Mouse (Mus musculus): ENCODE data around the gene Cmtm5. TPM values are rescaled to one million over a fixed set of nuclear protein-coding genes. Genes with fewer than 3 reads are reported as not detected.
A peak's percentile ranks its signal among the peaks of the same experiment; 100 is the strongest.
"Not testable (repeated sequence)": the region's sequence is repeated elsewhere in the genome, so short reads cannot be mapped to it uniquely, and the experiment has no call there.

Gene Cmtm5
- polyA plus RNA-seq, 1 experiment from 2014 or later, result 3.2 TPM

- Histone ChIP-seq H3K27me3 (ENCODE audit: control insufficient read depth, insufficient read depth, low read length) (no peaks in the 10 kb centered on the region), H3K27ac (replicated peaks; ENCODE audit: low read depth, low read length) (no peak overlapping the region), H3K4me1 (ENCODE audit: control insufficient read depth, insufficient read depth, low read length) (0 out of 2 replicates have a peak, but pooled peaks cover 3% of the 10 kb centered on the region), H3K4me3 (ENCODE audit: low read depth, low read length) (no peak overlapping the region), H3K9me3 (ENCODE audit: control insufficient read depth, low read length) (no peaks in the 10 kb centered on the region), H3K4me2 (ENCODE audit: low read depth, severe bottlenecking) (no peak overlapping the region), H3K36me3 (ENCODE audit: control insufficient read depth, insufficient read depth, low read length) (no peaks in the 10 kb centered on the region), H3K9ac (ENCODE audit: low read length) (no peak overlapping the region)
- DNase-seq (ENCODE audit: low spot score), result peak; percentile 76
- no peak; the same call in 1 of the 2 replicates for ATAC-seq (ENCODE audit: insufficient number of reproducible peaks, low FRiP score, low TSS enrichment, low read depth)
- 48% methylated on average over 12 of the region's 12 CpGs for WGBS
Observed at GRCm38 (mm10) chr14:54939434-54940175, 3.5 kb downstream of the Cmtm5 start.

DNA sequence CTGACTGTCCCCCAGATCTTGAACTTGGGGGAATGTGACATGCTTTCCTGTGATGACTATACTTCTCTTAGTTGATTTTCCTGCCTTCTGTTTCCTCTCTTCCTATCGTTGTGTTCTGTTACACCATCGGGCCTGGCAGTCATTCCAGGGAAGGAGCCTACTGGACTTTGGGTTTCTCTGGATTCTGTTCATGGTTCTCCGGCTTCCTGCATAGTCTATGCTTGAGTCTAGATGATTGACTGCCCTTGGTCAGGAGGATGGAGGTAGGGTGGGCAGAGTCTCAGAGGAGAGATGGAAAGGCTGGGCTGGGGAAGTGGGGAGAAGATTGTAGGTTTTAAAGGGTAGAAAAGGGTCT, 4.1 kb downstream of the Cmtm5 start:
- 77% methylated on average over 3 of the region's 3 CpGs for WGBS
- Histone ChIP-seq H3K36me3 (ENCODE audit: control insufficient read depth, insufficient read depth, low read length) (no peaks in the 10 kb centered on the region), H3K9ac (ENCODE audit: low read length) (no peak overlapping the region), H3K4me1 (ENCODE audit: control insufficient read depth, insufficient read depth, low read length) (0 out of 2 replicates have a peak, but pooled peaks cover 3% of the 10 kb centered on the region), H3K27me3 (ENCODE audit: control insufficient read depth, insufficient read depth, low read length) (no peaks in the 10 kb centered on the region), H3K27ac (replicated peaks; ENCODE audit: low read depth, low read length) (no peak overlapping the region), H3K4me3 (ENCODE audit: low read depth, low read length) (no peak overlapping the region), H3K9me3 (ENCODE audit: control insufficient read depth, low read length) (no peaks in the 10 kb centered on the region), H3K4me2 (ENCODE audit: low read depth, severe bottlenecking) (no peak overlapping the region)
- no peak for ATAC-seq (ENCODE audit: insufficient number of reproducible peaks, low FRiP score, low TSS enrichment, low read depth)
- DNase-seq (ENCODE audit: low spot score), result no peak

DNA sequence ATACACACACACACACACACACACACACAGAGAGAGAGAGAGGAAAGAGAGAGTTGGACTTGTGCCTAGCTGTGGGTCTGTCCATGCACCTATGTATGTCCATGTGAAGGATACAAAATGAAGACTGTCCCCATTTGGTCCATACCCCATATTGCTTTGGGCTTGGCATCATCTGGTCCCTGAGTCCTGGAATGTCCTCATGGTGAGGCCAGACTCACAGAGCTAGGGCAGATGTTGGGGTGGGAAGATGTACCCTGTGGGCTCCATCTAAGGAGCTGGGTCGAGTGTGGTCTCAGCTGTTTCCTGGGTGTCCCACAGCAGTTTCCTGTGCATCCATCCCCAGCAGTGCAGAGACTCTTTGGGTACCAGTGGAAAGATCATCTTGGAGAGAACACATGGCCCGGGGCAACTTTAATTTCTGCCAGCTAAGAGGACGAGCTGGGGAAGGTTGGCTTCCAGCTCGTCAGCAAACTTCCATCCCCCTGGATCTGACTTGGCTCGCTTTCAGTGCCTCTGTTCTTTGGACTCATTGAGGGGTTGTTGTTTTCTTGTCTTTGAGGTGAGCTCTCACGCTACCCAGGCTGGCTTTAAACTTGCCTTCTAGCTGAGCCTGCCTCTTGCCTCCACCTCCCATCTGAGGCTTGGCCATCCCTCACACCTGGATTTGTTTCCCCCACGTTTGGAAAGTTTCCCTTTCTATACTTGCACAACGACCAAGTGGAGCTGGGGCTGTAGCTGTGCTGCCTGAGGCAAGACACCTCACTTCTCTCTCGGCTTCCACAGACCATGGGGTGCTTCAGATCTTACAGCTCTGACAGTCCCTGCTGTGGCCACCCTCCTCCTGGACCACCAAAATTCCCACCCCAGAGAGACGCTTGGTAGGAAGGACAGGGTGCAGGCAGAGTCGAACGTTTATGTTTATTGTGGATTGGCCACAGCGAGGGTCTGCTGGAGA, 5.2 kb downstream of the Cmtm5 start:
- H3K27ac ChIP-seq (replicated peaks; ENCODE audit: low read depth, low read length), result no peak overlapping the region
- WGBS, result 62% methylated on average over 13 of the region's 13 CpGs
- no peaks in the 10 kb centered on the region for H3K27me3 ChIP-seq (ENCODE audit: control insufficient read depth, insufficient read depth, low read length)
- H3K9me3 ChIP-seq (ENCODE audit: control insufficient read depth, low read length), result no peaks in the 10 kb centered on the region
- no peaks in the 10 kb centered on the region for H3K36me3 ChIP-seq (ENCODE audit: control insufficient read depth, insufficient read depth, low read length)
- H3K4me2 ChIP-seq (ENCODE audit: low read depth, severe bottlenecking), result no peak overlapping the region
- ATAC-seq (ENCODE audit: insufficient number of reproducible peaks, low FRiP score, low TSS enrichment, low read depth), result no peak
- H3K4me3 ChIP-seq (ENCODE audit: low read depth, low read length), result no peak overlapping the region
- no peak for DNase-seq (ENCODE audit: low spot score)
- H3K4me1 ChIP-seq (ENCODE audit: control insufficient read depth, insufficient read depth, low read length), result 0 out of 2 replicates have a peak, but pooled peaks cover 3% of the 10 kb centered on the region
- H3K9ac ChIP-seq (ENCODE audit: low read length), result no peak overlapping the region

DNA sequence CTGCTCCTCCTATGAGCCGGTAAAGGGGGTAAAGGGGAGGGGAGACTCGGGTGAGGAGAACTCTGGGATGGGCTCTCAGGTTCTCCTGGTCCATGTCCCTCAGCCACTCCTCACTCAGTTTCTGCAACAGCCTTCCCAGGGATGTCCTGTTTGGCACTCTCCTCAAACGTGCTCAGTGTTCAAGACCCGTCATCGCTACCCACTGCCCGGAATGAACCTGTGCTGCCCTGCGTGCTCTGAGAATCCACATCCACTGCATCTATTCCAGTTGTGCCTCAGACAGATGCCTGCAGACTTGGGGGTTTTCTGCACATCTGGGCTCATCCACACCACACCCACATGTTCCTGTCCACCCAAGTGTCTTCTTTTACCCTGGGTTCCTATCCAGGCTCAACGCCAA, 6.4 kb downstream of the Cmtm5 start:
- H3K4me2 ChIP-seq (ENCODE audit: low read depth, severe bottlenecking), result no peak overlapping the region
- DNase-seq (ENCODE audit: low spot score) (no peak), ATAC-seq (ENCODE audit: insufficient number of reproducible peaks, low FRiP score, low TSS enrichment, low read depth) (no peak)
- 91% methylated on average over 8 of the region's 8 CpGs for WGBS
- no peaks in the 10 kb centered on the region for H3K36me3 ChIP-seq (ENCODE audit: control insufficient read depth, insufficient read depth, low read length)
- no peak overlapping the region for H3K27ac ChIP-seq (replicated peaks; ENCODE audit: low read depth, low read length)
- H3K9ac ChIP-seq (ENCODE audit: low read length), result no peak overlapping the region
- H3K4me3 ChIP-seq (ENCODE audit: low read depth, low read length), result no peak overlapping the region
- H3K9me3 ChIP-seq (ENCODE audit: control insufficient read depth, low read length), result no peaks in the 10 kb centered on the region
- H3K27me3 ChIP-seq (ENCODE audit: control insufficient read depth, insufficient read depth, low read length), result no peaks in the 10 kb centered on the region
- no peaks in the 10 kb centered on the region for H3K4me1 ChIP-seq (ENCODE audit: control insufficient read depth, insufficient read depth, low read length)

DNA sequence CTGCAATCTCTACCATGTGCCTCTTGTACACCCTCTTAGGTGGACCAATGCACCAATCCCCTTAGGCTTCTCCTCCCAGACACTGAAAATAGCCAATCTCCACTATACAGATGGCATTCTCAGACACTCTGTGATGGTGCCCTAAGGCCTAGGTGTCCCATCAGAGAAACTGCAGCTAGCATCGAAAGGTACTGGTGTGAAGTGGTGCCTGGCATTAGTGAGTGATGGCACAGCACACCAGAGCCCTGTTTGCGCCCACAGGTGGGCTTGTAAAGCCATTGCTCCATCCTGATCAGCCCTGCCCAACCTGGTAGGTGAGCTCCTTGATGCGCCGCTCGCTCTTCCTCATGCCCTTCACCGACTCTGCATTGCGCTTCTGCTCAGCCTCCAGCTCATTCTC, 7.9 kb downstream of the Cmtm5 start:
- no peaks in the 10 kb centered on the region for H3K4me1 ChIP-seq (ENCODE audit: control insufficient read depth, insufficient read depth, low read length)
- no peak overlapping the region for H3K4me3 ChIP-seq (ENCODE audit: low read depth, low read length)
- H3K9ac ChIP-seq (ENCODE audit: low read length), result no peak overlapping the region
- no peak overlapping the region for H3K27ac ChIP-seq (replicated peaks; ENCODE audit: low read depth, low read length)
- H3K36me3 ChIP-seq (ENCODE audit: control insufficient read depth, insufficient read depth, low read length), result no peaks in the 10 kb centered on the region
- no peak for ATAC-seq (ENCODE audit: insufficient number of reproducible peaks, low FRiP score, low TSS enrichment, low read depth)
- WGBS, result 93% methylated on average over 7 of the region's 7 CpGs
- no peak overlapping the region for H3K4me2 ChIP-seq (ENCODE audit: low read depth, severe bottlenecking)
- DNase-seq (ENCODE audit: low spot score), result no peak
- H3K9me3 ChIP-seq (ENCODE audit: control insufficient read depth, low read length), result no peaks in the 10 kb centered on the region
- H3K27me3 ChIP-seq (ENCODE audit: control insufficient read depth, insufficient read depth, low read length), result no peaks in the 10 kb centered on the region

- H3K9me3 ChIP-seq (ENCODE audit: control insufficient read depth, low read length), result no peaks in the 10 kb centered on the region
- H3K4me1 ChIP-seq (ENCODE audit: control insufficient read depth, insufficient read depth, low read length), result no peaks in the 10 kb centered on the region
- no peak overlapping the region for H3K4me3 ChIP-seq (ENCODE audit: low read depth, low read length)
- H3K4me2 ChIP-seq (ENCODE audit: low read depth, severe bottlenecking), result no peak overlapping the region
- DNase-seq (ENCODE audit: low spot score), result no peak
- H3K27me3 ChIP-seq (ENCODE audit: control insufficient read depth, insufficient read depth, low read length), result no peaks in the 10 kb centered on the region
- ATAC-seq (ENCODE audit: insufficient number of reproducible peaks, low FRiP score, low TSS enrichment, low read depth), result no peak
- no peak overlapping the region for H3K9ac ChIP-seq (ENCODE audit: low read length)
- no peaks in the 10 kb centered on the region for H3K36me3 ChIP-seq (ENCODE audit: control insufficient read depth, insufficient read depth, low read length)
- WGBS, result 68% methylated on average over 2 of the region's 2 CpGs
- H3K27ac ChIP-seq (replicated peaks; ENCODE audit: low read depth, low read length), result no peak overlapping the region
Observed at GRCm38 (mm10) chr14:54944939-54945338, 8.9 kb downstream of the Cmtm5 start.

- DNase-seq (ENCODE audit: low spot score) (no peak), ATAC-seq (ENCODE audit: insufficient number of reproducible peaks, low FRiP score, low TSS enrichment, low read depth) (no peak)
- no peaks in the 10 kb centered on the region for H3K4me1 ChIP-seq (ENCODE audit: control insufficient read depth, insufficient read depth, low read length)
- no peak overlapping the region for H3K9ac ChIP-seq (ENCODE audit: low read length)
- 79% methylated on average over 19 of the region's 19 CpGs for WGBS
- no peak overlapping the region for H3K4me2 ChIP-seq (ENCODE audit: low read depth, severe bottlenecking)
- no peaks in the 10 kb centered on the region for H3K27me3 ChIP-seq (ENCODE audit: control insufficient read depth, insufficient read depth, low read length)
- no peaks in the 10 kb centered on the region for H3K9me3 ChIP-seq (ENCODE audit: control insufficient read depth, low read length)
- no peak overlapping the region for H3K27ac ChIP-seq (replicated peaks; ENCODE audit: low read depth, low read length)
- H3K4me3 ChIP-seq (ENCODE audit: low read depth, low read length), result no peak overlapping the region
- H3K36me3 ChIP-seq (ENCODE audit: control insufficient read depth, insufficient read depth, low read length), result no peaks in the 10 kb centered on the region
Observed at GRCm38 (mm10) chr14:54945975-54946704, 10.1 kb downstream of the Cmtm5 start.

- H3K27ac ChIP-seq (replicated peaks; ENCODE audit: low read depth, low read length); H3K4me3 ChIP-seq (ENCODE audit: low read depth, low read length); H3K9ac ChIP-seq (ENCODE audit: low read length); H3K36me3 ChIP-seq (ENCODE audit: control insufficient read depth, insufficient read depth, low read length); H3K9me3 ChIP-seq (ENCODE audit: control insufficient read depth, low read length); ATAC-seq (ENCODE audit: insufficient number of reproducible peaks, low FRiP score, low TSS enrichment, low read depth); H3K4me2 ChIP-seq (ENCODE audit: low read depth, severe bottlenecking); DNase-seq (ENCODE audit: low spot score); H3K27me3 ChIP-seq (ENCODE audit: control insufficient read depth, insufficient read depth, low read length); H3K4me1 ChIP-seq (ENCODE audit: control insufficient read depth, insufficient read depth, low read length): not testable (repeated sequence)
- WGBS, result 88% methylated on average over 11 of the region's 11 CpGs
Observed at GRCm38 (mm10) chr14:54947008-54947407, 10.9 kb downstream of the Cmtm5 start.
